Mouse (Mus musculus): Measurements from ENCODE around the gene Hoxd10.

Hoxd10 gene

GRCm38 (mm10) chr2:74730331-74730730, 38.6 kb downstream of the Hoxd10 start:
- no peak for DNase-seq (ENCODE audit: low spot score in 2 of 2)

GRCm38 (mm10) chr2:74731055-74731454, 39.3 kb downstream of the Hoxd10 start:
- no peak for DNase-seq (ENCODE audit: low spot score in 2 of 2)

- DNase-seq (ENCODE audit: low spot score in 2 of 2): no peak
These were observed 40.2 kb downstream of the Hoxd10 start for GRCm38 (mm10) chr2:74731799-74732512.

GRCm38 (mm10) chr2:74732513-74733316, 41.0 kb downstream of the Hoxd10 start:
- DNase-seq (ENCODE audit: low spot score in 2 of 2): no peak

- no peak for DNase-seq (ENCODE audit: low spot score in 2 of 2)
These were observed 41.6 kb downstream of the Hoxd10 start for GRCm38 (mm10) chr2:74733317-74733661.

GRCm38 (mm10) chr2:74733765-74734164, 42.0 kb downstream of the Hoxd10 start:
- DNase-seq (ENCODE audit: low spot score in 2 of 2): no peak

GRCm38 (mm10) chr2:74734451-74734850, 42.7 kb downstream of the Hoxd10 start:
- DNase-seq (ENCODE audit: low spot score in 2 of 2): no peak

- DNase-seq (ENCODE audit: low spot score in 2 of 2): no peak
These were observed 43.5 kb downstream of the Hoxd10 start for GRCm38 (mm10) chr2:74734996-74735811.

- no peak for DNase-seq (ENCODE audit: low spot score in 2 of 2)
These were observed 44.3 kb downstream of the Hoxd10 start for GRCm38 (mm10) chr2:74735851-74736687.

GRCm38 (mm10) chr2:74736688-74737577, 45.2 kb downstream of the Hoxd10 start:
- no peak for DNase-seq (ENCODE audit: low spot score in 2 of 2)

- no peak for DNase-seq (ENCODE audit: low spot score in 2 of 2)
These were observed 45.9 kb downstream of the Hoxd10 start for GRCm38 (mm10) chr2:74737578-74738070.

GRCm38 (mm10) chr2:74738623-74739475, 47.1 kb downstream of the Hoxd10 start:
- DNase-seq (ENCODE audit: low spot score in 2 of 2): no peak

- DNase-seq (ENCODE audit: low spot score in 2 of 2): no peak
These were observed 47.7 kb downstream of the Hoxd10 start for GRCm38 (mm10) chr2:74739476-74739800.

- no peak for DNase-seq (ENCODE audit: low spot score in 2 of 2)
These were observed 48.1 kb downstream of the Hoxd10 start for GRCm38 (mm10) chr2:74739869-74740268.

- no peak for DNase-seq (ENCODE audit: low spot score in 2 of 2)
These were observed 48.8 kb downstream of the Hoxd10 start for GRCm38 (mm10) chr2:74740311-74741091.

- DNase-seq (ENCODE audit: low spot score in 2 of 2): no peak
These were observed 49.7 kb downstream of the Hoxd10 start for GRCm38 (mm10) chr2:74741252-74741978.

- DNase-seq (ENCODE audit: low spot score in 2 of 2): no peak
These were observed 50.2 kb downstream of the Hoxd10 start for GRCm38 (mm10) chr2:74741979-74742277.

Measured in thymus, postnatal 10 days (tissue).